Mouse (Mus musculus) liver, adult 2 months (tissue): ENCODE measurements around the gene Zbtb7b. TPM values are rescaled to one million over a fixed set of nuclear protein-coding genes. Genes with fewer than 3 reads are reported as not detected.

Source experiments
- DNase-seq: peaks from one replicate; pipeline ENCODE4 v3.0.0-alpha.2; 2011; ENCODE audit warnings: low read depth, low spot score; ENCODE audit errors: extremely low read depth
- H3K27ac ChIP-seq: fragments of 200-500 bp; replicated peaks from 2 replicates; pipeline ENCODE4 v1.5.1; 2012; ENCODE audit warnings: low read depth, mild to moderate bottlenecking, control low read depth, inconsistent platforms, low read length; ENCODE audit not compliant: insufficient read depth
- H3K27me3 ChIP-seq: fragments of 200-500 bp; 2 replicates; pipeline ENCODE4 v1.6.1; 2012; ENCODE audit warnings: mild to moderate bottlenecking, moderate library complexity, low read length, inconsistent platforms; ENCODE audit not compliant: control insufficient read depth, insufficient read depth
- H3K36me3 ChIP-seq: fragments of 200-500 bp; 2 replicates; pipeline ENCODE4 v1.6.1; 2012; ENCODE audit warnings: low read length, inconsistent platforms; ENCODE audit not compliant: control insufficient read depth, insufficient read depth
- H3K4me1 ChIP-seq: fragments of 200-500 bp; 2 replicates; pipeline ENCODE4 v1.6.1; 2011; ENCODE audit warnings: low read length; ENCODE audit not compliant: control insufficient read depth, insufficient read depth
- H3K4me3 ChIP-seq: fragments of 200-500 bp; 2 replicates; pipeline ENCODE4 v1.5.1; 2011; ENCODE audit warnings: low read depth, mild to moderate bottlenecking, control low read depth, low read length, moderate library complexity; ENCODE audit not compliant: insufficient read depth
- H3K79me2 ChIP-seq: fragments of 200-500 bp; 2 replicates; pipeline ENCODE4 v1.6.1; 2012; ENCODE audit warnings: inconsistent platforms, mild to moderate bottlenecking, low read length, moderate library complexity; ENCODE audit not compliant: control insufficient read depth, insufficient read depth
- H3K9ac ChIP-seq: fragments of 200-500 bp; 2 replicates; pipeline ENCODE4 v1.6.1; 2012; ENCODE audit warnings: low read depth, mild to moderate bottlenecking, control low read depth, inconsistent platforms, low read length
- CTCF ChIP-seq: fragments of 200-500 bp; IDR thresholded peaks from 2 replicates; pipeline ENCODE4 v1.5.1; 2011; ENCODE audit warnings: low read depth, low read length, control low read depth
- POLR2A ChIP-seq: fragments of 200-500 bp; IDR thresholded peaks from 2 replicates; pipeline ENCODE4 v1.6.1; 2011; ENCODE audit warnings: low read length, control low read depth; ENCODE audit not compliant: insufficient read depth; ENCODE audit errors: extremely low read depth
- WGBS: fragments of 180-500 bp; shearing (Covaris S2); methylation state at CpG from one replicate; pipeline ENCODE4 v1.1.7; 2018; 5-methylcytosine and 5-hydroxymethylcytosine counted together
- polyA plus RNA-seq: library from polyadenylated mRNA; depleted of rRNA; stranded (reverse); fragments of >200 nt; gene quantifications from 2 replicates; pipeline ENCODE4 v1.2.3, GENCODE M21; 2012
- total RNA-seq: library from RNA; depleted of rRNA; stranded (reverse); fragments of >200 nt; gene quantifications from 2 replicates; pipeline ENCODE4 v1.2.3, GENCODE M21; 2014

Zbtb7b gene
- total and polyA plus RNA-seq, 2 experiments: 28.9 to 85.0 TPM

DNA sequence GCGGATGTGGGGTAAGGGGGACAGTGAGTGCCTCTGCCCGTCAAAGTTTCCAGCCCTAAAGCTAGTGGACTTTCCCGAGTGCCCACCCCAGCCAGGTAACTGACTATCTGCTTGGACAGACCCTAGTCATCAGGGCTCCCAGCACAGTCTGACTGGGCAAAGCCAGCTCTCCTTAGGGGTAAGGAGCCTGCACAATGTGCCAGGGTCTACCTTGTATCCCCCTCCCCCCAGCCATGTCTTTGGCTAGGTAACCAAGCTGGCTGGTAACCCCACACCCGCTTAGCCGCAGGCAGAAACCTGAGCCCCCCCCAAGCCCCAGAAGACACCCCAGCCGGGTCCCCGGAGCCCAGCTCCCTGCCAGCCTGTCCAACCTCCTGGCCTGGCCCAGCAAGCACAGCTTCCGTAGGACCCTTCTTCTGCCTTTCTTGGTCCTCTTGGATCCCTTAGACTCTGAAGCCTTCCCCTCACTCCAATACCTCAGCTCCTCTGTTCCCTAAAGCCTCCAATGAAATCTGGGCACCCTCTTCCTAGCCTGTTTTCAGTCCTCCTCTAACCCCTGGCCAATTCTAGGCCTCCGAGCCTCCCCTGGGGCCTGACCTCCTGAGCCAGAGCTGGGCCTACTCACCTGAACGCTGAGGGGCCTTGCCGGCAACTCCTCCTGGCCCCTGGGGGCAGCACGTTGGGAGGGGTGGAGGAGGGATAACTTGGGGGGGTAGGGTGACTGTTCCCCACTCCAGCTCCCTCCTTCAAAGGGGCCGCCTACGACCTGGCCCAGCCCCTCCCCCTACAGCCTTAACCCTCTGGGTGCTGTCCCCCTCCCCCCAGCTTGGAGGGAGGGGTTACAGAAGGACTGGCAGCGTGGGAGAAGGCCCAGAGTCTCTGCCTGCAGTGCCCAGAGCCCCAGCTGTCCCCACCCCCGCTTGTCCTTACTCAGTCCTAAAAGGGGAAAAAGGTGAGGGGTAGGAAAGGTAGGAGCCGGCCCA lies 7.8 kb downstream of the Zbtb7b start:
- H3K9ac ChIP-seq: no peak overlapping the region
- peaks cover 2% of the 10 kb centered on the region; the same call in 1 of the 2 replicates for H3K36me3 ChIP-seq
- H3K27me3 ChIP-seq: no peaks in the 10 kb centered on the region
- peaks cover 71% of the 10 kb centered on the region for H3K79me2 ChIP-seq
- H3K4me1 ChIP-seq: peaks cover 32% of the 10 kb centered on the region
- no peak for TF ChIP-seq POLR2A
- TF ChIP-seq CTCF: no peak
- peak overlapping the region; percentile 8; the same call in 1 of the 2 replicates for H3K4me3 ChIP-seq
- WGBS: 82% methylated on average over 17 of the region's 17 CpGs
- DNase-seq: no peak
- no peak overlapping the region for H3K27ac ChIP-seq

DNA sequence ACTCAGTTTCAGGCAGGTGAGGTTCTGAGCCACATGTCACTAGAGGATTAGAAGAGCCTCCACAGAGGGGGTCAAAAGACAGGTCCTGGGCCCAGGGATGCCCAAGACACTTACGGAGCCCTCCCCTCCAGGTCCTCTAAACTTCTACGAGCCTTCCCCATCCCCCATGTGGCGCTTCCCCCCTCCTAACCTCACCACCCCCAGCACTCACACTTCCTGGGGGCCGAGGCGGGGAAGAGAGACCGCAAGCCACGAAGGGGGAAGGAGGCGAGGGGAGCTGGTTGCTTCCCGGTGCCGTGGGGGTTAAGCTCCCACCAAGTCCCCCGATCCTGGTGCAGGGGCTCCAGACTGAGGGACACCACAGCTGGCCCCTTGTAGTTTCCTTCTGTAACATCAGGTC lies 9.1 kb downstream of the Zbtb7b start:
- TF ChIP-seq CTCF: no peak
- no peak for TF ChIP-seq POLR2A
- H3K4me1 ChIP-seq: peaks cover 25% of the 10 kb centered on the region
- no peak overlapping the region for H3K4me3 ChIP-seq
- no peak overlapping the region for H3K9ac ChIP-seq
- WGBS: 82% methylated on average over 11 of the region's 11 CpGs
- peaks cover 2% of the 10 kb centered on the region; the same call in 1 of the 2 replicates for H3K36me3 ChIP-seq
- H3K27ac ChIP-seq: no peak overlapping the region
- peaks cover 60% of the 10 kb centered on the region for H3K79me2 ChIP-seq
- no peak for DNase-seq
- H3K27me3 ChIP-seq: no peaks in the 10 kb centered on the region

DNA sequence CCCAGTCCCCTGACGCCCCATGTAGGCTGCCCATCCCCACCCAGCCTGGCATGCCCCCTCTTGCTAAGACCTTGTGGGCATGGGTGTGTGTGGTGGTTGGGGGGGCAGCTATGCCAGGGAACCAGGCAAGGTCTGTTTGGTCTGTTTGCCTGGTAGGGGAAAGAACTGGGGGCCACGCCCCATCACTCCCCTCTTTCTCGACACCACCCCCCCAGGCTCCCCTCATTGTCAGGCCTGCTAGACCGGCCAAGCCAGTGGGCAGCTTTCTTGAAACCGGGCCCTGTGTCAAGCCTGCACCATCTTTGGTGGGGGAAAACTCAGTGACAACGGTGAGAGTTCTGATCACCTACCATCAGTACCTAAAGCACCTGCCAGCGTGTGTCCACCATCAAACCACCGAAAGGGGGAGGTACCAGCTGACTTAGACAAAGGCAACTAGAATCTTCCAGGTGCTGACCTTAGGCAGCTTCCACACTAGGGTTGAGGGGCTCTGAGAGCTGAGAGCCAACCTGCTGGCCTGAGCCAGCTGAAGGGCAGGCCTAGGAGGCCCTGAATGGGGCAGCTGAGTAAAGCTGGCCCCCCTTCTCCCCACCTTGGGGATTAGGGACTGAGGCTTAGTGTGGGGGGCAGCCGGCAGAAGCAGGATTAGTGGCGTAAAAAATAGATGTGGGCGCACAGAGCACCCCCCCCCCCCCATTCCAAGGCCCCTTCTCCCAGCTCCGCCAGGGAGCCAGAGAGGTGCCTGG lies 10.1 kb downstream of the Zbtb7b start:
- Histone ChIP-seq H3K79me2 (peaks cover 51% of the 10 kb centered on the region), H3K9ac (no peak overlapping the region), H3K4me1 (peaks cover 15% of the 10 kb centered on the region), H3K27me3 (no peaks in the 10 kb centered on the region), H3K27ac (no peak overlapping the region), H3K36me3 (peaks cover 2% of the 10 kb centered on the region; the same call in 1 of the 2 replicates), H3K4me3 (no peak overlapping the region)
- no peak for DNase-seq
- WGBS: 91% methylated on average over 12 of the region's 12 CpGs
- TF ChIP-seq CTCF (no peak), POLR2A (no peak)

DNA sequence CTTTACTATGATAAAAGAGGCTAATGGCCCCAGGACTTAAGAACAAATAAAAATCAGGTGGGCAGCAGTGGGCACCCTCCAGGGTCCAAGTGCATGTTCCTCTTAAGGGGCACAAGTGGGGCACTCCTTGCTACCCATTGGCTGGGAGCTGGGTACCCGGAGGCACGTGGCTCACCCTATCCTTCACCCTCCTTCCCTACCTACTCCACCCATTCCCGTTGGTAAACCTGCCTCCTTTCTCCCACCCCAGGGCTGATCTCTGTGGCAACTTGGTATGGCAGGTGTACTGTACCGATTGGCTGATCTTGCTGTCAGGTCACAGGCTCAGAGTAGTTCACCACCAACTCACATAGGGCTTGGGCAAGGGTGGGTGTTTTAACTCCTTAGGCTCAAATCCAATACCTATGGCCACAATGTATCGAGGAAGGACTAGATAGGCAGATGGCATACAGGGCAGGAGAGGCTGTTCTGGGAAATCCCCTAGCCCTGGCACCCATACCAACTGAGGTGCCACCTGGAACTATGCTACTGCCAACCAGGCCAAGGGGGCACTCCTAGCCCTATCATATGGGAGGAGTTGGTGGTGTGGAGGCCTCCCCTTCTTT lies 10.8 kb downstream of the Zbtb7b start:
- Histone ChIP-seq H3K27ac (no peak overlapping the region), H3K4me3 (no peak overlapping the region), H3K9ac (no peak overlapping the region), H3K27me3 (no peaks in the 10 kb centered on the region), H3K79me2 (peaks cover 45% of the 10 kb centered on the region), H3K36me3 (peaks cover 6% of the 10 kb centered on the region; the same call in 1 of the 2 replicates), H3K4me1 (peaks cover 12% of the 10 kb centered on the region)
- TF ChIP-seq CTCF: no peak
- no peak for TF ChIP-seq POLR2A
- 69% methylated on average over 5 of the region's 5 CpGs for WGBS
- no peak for DNase-seq

DNA sequence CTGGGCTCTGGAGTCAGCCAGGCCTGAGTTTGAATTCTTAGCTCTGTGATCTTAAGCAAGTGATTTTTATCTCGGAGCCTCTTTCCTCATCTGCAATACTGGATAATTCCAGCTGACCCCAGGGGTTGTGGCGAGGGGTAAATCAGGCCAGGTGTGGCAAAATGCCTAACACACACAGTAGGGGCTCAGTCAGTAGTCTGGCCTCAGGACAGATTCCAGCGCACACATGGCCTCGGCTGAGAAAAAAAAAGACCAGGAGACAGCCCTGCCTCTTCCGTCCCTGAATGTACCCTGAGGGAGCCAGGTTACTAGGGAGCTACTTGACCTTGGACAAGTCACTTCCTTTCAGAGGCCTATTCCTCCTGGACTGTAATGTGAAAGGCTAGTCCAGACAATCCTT lies 11.6 kb downstream of the Zbtb7b start:
- H3K27ac ChIP-seq: no peak overlapping the region

More for the DNA sequence above, 11.6 kb downstream of the Zbtb7b start:
- 77% methylated on average over 5 of the region's 5 CpGs for WGBS
- Histone ChIP-seq H3K79me2 (peaks cover 38% of the 10 kb centered on the region), H3K27me3 (no peaks in the 10 kb centered on the region), H3K4me1 (peaks cover 5% of the 10 kb centered on the region), H3K36me3 (peaks cover 6% of the 10 kb centered on the region; the same call in 1 of the 2 replicates), H3K9ac (no peak overlapping the region), H3K4me3 (no peak overlapping the region)
- no peak for DNase-seq
- no peak for TF ChIP-seq POLR2A
- no peak for TF ChIP-seq CTCF
